Mouse (Mus musculus) E14TG2a.4 (cell line): ENCODE results near the gene Ttpal.
A peak's percentile ranks its signal among the peaks of the same experiment; 100 is the strongest.

Source experiments
- H3K27me3 ChIP-seq: 2 replicates; pipeline ENCODE4 v1.6.1; 2014; ENCODE audit warnings: low read length, control low read depth; ENCODE audit not compliant: insufficient read depth
- H3K36me3 ChIP-seq: 2 replicates; pipeline ENCODE4 v1.6.1; 2014; ENCODE audit warnings: low read length, control low read depth; ENCODE audit not compliant: insufficient read depth
- H3K4me1 ChIP-seq: replicated peaks from 2 replicates; pipeline ENCODE4 v1.6.1; 2014; ENCODE audit warnings: low read depth, low read length, control low read depth
- H3K4me3 ChIP-seq: replicated peaks from 2 replicates; pipeline ENCODE4 v1.5.1; 2014; ENCODE audit warnings: mild to moderate bottlenecking, low read length
- H3K9me3 ChIP-seq: 2 replicates; pipeline ENCODE4 v1.6.1; 2014; ENCODE audit warnings: low read length, control low read depth
- CTCF ChIP-seq: conservative IDR thresholded peaks from 2 replicates; pipeline ENCODE4 v1.5.1; 2014; ENCODE audit warnings: low read length
- NANOG ChIP-seq: IDR thresholded peaks from 2 replicates; pipeline ENCODE4 v1.6.1; 2014; ENCODE audit warnings: borderline replicate concordance, low read length, mixed read lengths
- POU5F1 ChIP-seq: IDR thresholded peaks from 2 replicates; pipeline ENCODE4 v1.6.1; 2014; ENCODE audit warnings: low read length, borderline replicate concordance

Gene Ttpal

DNA sequence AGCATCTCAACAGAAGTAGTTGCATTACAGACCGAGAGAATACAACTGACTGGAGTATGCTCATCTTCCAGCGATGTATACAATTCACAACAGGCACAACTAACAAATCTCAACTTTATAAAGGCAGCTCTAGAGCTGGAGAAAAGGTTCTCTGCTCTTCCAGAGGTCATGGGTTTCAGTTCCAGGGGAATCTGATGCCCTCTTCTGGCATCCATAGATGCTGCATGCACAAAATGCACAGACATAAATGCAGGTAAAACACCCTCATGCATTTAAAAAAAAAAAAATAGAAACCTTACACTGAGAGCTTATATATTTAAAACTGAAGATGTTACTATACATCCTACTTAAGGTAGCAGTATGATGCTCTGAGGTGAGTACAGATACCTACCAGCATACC is 29.6 kb downstream of the Ttpal start:
- TF ChIP-seq CTCF (peak; percentile 46), POU5F1 (no peak)
- H3K9me3 ChIP-seq, result no peaks in the 10 kb centered on the region
- no peak overlapping the region for H3K4me3 ChIP-seq
- H3K4me1 ChIP-seq, result no peaks in the 10 kb centered on the region
- no peaks in the 10 kb centered on the region for H3K27me3 ChIP-seq
- H3K36me3 ChIP-seq, result peaks cover 76% of the 10 kb centered on the region

DNA sequence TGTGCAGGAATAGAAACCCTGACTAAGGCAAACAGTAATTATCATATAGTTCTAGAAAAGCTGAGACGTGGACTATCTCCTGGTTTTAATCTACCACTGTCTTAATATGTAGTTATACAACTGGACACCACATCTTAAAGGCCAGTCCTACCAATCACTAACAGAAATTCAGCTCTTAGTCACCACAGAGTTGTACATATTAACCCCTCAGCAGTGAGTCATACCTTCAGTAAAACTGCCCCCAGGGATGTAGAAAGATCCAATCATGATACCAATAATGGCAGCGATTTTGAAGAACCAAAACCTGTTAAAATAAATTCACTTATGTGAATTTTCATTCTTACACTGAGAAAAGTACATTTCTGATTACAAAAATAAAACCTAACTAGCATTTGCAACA is 32.1 kb downstream of the Ttpal start:
- Histone ChIP-seq H3K9me3 (no peaks in the 10 kb centered on the region), H3K4me3 (no peak overlapping the region), H3K36me3 (peaks cover 72% of the 10 kb centered on the region), H3K27me3 (no peaks in the 10 kb centered on the region), H3K4me1 (peaks cover 19% of the 10 kb centered on the region)
- TF ChIP-seq POU5F1 (no peak), NANOG (no peak)

DNA sequence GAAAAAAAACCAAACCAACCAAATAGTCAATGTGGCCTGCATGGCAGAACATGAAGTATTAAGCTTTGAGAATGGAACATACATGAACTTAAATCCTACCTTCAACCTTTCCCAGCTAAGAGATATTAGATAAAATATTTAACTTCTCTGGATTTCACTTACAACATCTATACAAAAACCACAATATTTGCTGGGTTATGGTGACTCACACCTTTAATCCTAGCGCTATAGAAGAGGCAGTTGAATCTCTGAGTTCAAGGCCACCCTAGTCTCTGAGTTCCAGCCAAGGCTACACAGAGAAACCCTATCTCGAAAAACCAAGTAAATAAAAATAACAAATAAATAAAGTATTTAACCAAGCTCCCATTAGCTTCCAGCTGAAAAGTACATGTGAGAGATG is 33.9 kb downstream of the Ttpal start:
- no peak for TF ChIP-seq POU5F1
- TF ChIP-seq NANOG, result no peak
- no peak for TF ChIP-seq CTCF

DNA sequence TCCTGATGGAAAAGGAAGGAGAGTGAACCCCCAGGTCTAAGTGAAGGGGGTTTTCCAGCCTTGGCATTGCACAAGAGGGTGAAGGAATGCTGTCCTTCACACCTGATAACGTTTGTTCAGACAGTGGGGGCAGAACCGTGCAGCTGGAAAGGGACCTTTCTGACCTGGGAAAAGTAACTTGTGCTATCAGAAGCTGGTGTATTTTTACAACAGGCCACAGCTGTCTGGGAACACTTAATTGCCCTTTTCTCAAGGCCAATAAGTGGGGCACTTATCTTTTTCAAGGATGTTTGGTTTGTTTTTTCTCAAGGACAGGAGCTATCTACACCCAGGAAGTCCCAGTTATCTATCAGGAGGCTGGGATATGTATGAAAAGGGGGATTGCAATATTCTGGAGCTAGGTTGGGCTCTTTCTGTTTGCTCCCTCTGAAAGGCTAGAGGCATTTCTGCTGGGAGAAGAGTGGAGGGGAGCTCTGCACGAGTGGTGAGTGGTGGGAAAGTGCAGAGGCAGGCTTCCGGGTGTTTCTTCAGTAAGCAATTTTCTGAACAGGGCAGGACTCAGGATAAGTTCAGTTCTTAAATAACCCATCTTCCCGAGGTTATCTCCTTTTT is 35.6 kb downstream of the Ttpal start:
- TF ChIP-seq NANOG (no peak), POU5F1 (no peak), CTCF (no peak)
- no peaks in the 10 kb centered on the region for H3K27me3 ChIP-seq
- H3K4me3 ChIP-seq, result no peak overlapping the region
- no peaks in the 10 kb centered on the region for H3K9me3 ChIP-seq
- H3K4me1 ChIP-seq, result peaks cover 36% of the 10 kb centered on the region
- peaks cover 55% of the 10 kb centered on the region for H3K36me3 ChIP-seq

More for the DNA sequence above, 33.9 kb downstream of the Ttpal start:
- H3K4me1 ChIP-seq, result peaks cover 25% of the 10 kb centered on the region
- H3K27me3 ChIP-seq, result no peaks in the 10 kb centered on the region
- no peaks in the 10 kb centered on the region for H3K9me3 ChIP-seq
- H3K4me3 ChIP-seq, result no peak overlapping the region
- H3K36me3 ChIP-seq, result peaks cover 66% of the 10 kb centered on the region

DNA sequence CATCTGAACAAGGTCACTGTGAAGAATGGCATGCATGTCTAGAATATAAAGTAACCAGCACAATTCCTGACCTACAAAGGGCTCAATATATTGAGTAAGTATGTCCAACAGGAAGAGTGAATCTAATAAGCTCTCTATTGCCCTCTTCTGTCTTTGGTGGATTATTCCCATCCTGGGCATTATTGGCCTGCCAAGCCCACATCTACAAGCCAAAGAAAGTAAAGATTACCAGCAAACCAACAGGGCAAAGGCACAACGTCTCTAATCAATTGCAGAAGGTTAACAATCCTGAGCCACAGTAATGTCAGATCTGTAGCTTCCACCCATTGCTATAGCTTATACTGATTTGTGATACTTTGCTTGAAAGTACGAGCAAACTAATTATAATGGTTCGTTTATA is 38.4 kb downstream of the Ttpal start:
- Histone ChIP-seq H3K9me3 (no peaks in the 10 kb centered on the region), H3K4me3 (no peak overlapping the region), H3K27me3 (no peaks in the 10 kb centered on the region), H3K4me1 (peaks cover 47% of the 10 kb centered on the region), H3K36me3 (peaks cover 37% of the 10 kb centered on the region)
- TF ChIP-seq NANOG, result no peak
- no peak for TF ChIP-seq CTCF
- TF ChIP-seq POU5F1, result no peak

DNA sequence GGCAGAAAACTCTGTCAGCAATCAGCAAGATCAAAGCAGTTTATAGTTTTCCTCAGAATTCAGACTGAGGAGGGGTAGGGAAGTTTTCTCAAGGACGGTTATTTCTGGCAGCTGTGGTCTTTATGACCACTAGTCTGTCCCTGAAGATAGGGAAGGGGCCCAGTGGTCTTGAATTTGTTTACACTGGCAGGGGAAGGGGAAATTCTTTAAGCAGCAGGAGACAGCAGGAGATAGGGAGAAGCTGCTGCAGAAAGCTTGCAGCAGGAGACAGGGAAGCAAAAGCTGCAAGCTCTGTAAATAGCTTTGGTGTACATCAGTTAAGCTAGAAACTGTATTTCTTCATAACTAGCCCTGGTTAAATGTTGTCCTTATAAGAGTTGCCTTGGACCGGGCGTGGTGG is 39.6 kb downstream of the Ttpal start:
- H3K9me3 ChIP-seq, result no peaks in the 10 kb centered on the region
- no peaks in the 10 kb centered on the region for H3K27me3 ChIP-seq
- H3K4me3 ChIP-seq, result no peak overlapping the region
- no peak for TF ChIP-seq CTCF
- no peak for TF ChIP-seq POU5F1
- no peak for TF ChIP-seq NANOG
- H3K36me3 ChIP-seq, result peaks cover 27% of the 10 kb centered on the region
- H3K4me1 ChIP-seq, result peaks cover 57% of the 10 kb centered on the region

DNA sequence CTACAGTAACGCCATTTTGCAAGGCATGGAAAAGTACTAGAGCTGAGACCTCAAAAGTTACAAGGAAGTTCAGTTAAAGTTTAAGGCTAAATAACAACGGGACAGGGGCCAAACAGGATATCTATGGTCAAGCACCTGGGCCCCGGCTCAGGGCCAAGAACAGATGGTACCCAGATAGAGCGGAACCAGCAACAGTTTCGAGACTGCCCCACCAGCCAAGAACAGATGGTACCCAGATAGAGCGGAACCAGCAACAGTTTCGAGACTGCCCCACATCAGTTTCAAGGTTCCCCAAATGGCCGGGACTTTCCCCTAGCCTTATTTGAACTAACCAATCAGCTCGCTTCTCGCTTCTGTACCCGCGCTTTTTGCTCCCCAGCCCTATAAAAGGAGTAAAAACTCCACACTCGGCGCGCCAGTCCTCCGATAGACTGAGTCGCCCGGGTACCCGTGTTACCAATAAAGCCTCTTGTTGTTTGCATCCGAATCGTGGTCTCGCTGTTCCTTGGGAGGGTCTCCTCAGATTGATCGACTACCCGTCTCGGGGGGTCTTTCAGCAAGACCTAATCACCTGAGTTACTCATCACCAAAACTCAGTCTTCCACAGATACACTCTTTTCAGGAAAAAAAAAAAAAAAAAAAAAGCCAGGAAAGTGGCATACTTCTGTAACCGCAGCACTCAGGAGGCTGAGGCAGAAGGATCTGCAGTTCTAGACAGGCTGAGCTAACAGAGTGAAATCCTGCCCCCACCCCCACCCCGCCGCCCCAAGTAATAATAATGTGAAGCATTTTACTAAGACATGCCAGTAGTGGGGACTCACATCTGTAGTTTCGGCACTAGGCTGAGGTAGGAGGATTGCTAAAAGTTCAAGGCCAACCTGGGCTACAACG is 40.8 kb downstream of the Ttpal start:
- Histone ChIP-seq H3K36me3 (peaks cover 15% of the 10 kb centered on the region), H3K9me3 (no peaks in the 10 kb centered on the region), H3K4me1 (peaks cover 52% of the 10 kb centered on the region), H3K4me3 (no peak overlapping the region), H3K27me3 (no peaks in the 10 kb centered on the region)
- no peak for TF ChIP-seq NANOG
- TF ChIP-seq POU5F1, result no peak
- no peak for TF ChIP-seq CTCF

DNA sequence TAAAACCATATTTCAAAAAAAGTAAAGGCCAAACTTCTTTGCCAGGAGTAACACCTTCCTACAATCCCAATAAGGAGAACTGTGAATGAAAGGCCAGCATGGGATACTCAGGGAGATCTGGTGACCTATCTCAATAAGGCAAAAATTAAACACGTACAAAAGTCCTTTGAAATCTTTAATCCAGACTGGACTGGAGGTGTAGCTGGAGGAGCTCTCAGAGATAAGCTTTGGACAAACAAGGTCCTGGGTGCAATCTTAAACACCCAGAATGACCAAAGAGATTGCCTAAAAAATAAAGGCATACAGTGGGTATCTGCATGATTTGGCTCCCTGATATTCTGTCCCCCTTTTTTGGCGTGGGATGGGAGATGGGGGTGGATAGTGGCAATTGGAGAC is 41.5 kb downstream of the Ttpal start:
- Histone ChIP-seq H3K9me3 (no peaks in the 10 kb centered on the region), H3K27me3 (no peaks in the 10 kb centered on the region), H3K4me3 (peak overlapping the region; percentile 86), H3K4me1 (peaks cover 45% of the 10 kb centered on the region), H3K36me3 (peaks cover 14% of the 10 kb centered on the region; the same call in 1 of the 2 replicates)
- TF ChIP-seq POU5F1 (no peak), NANOG (no peak), CTCF (no peak)
